Mouse (Mus musculus): Measurements from ENCODE around the gene Pdcd10. TPM values are rescaled to one million over a fixed set of nuclear protein-coding genes. Genes with fewer than 3 reads are reported as not detected.

The Pdcd10 gene
- polyA plus RNA-seq, 1 experiment from 2014 or later = 87.7 TPM

GRCm38 (mm10) chr3:75534045-75534834, 22.4 kb downstream of the Pdcd10 start:
- 90% methylated on average over 3 of the region's 3 CpGs for WGBS
- Histone ChIP-seq H3K9me3 (no peaks in the 10 kb centered on the region), H3K9ac (no peak overlapping the region), H3K4me2 (no peak overlapping the region), H3K4me3 (no peak overlapping the region), H3K36me3 (peaks cover 16% of the 10 kb centered on the region), H3K27me3 (no peaks in the 10 kb centered on the region), H3K27ac (no peak overlapping the region), H3K4me1 (no peaks in the 10 kb centered on the region)
- ATAC-seq (ENCODE audit: insufficient number of reproducible peaks, insufficient read depth, low FRiP score, low TSS enrichment, low read depth) = no peak

GRCm38 (mm10) chr3:75531074-75531473, 25.6 kb downstream of the Pdcd10 start:
- no peak overlapping the region for H3K27ac ChIP-seq
- peaks cover 18% of the 10 kb centered on the region for H3K36me3 ChIP-seq
- H3K4me1 ChIP-seq = no peaks in the 10 kb centered on the region
- ATAC-seq (ENCODE audit: insufficient number of reproducible peaks, insufficient read depth, low FRiP score, low TSS enrichment, low read depth) = no peak
- H3K9ac ChIP-seq = no peak overlapping the region
- H3K27me3 ChIP-seq = no peaks in the 10 kb centered on the region
- H3K4me2 ChIP-seq = no peak overlapping the region
- no peaks in the 10 kb centered on the region for H3K9me3 ChIP-seq
- H3K4me3 ChIP-seq = no peak overlapping the region
- WGBS = 85% methylated on average over 3 of the region's 3 CpGs

GRCm38 (mm10) chr3:75522527-75522926, 34.1 kb downstream of the Pdcd10 start:
- H3K4me1 ChIP-seq = no peaks in the 10 kb centered on the region
- no peaks in the 10 kb centered on the region for H3K27me3 ChIP-seq
- no peak overlapping the region for H3K4me2 ChIP-seq
- peaks cover 53% of the 10 kb centered on the region for H3K36me3 ChIP-seq
- H3K27ac ChIP-seq = no peak overlapping the region
- no peaks in the 10 kb centered on the region for H3K9me3 ChIP-seq
- 83% methylated on average over 1 of the region's 1 CpGs for WGBS
- no peak for ATAC-seq (ENCODE audit: insufficient number of reproducible peaks, insufficient read depth, low FRiP score, low TSS enrichment, low read depth)
- H3K9ac ChIP-seq = no peak overlapping the region
- no peak overlapping the region for H3K4me3 ChIP-seq

- no peaks in the 10 kb centered on the region for H3K27me3 ChIP-seq
- H3K36me3 ChIP-seq = peaks cover 43% of the 10 kb centered on the region
- H3K27ac ChIP-seq = no peak overlapping the region
- no peak overlapping the region for H3K4me3 ChIP-seq
- H3K9ac ChIP-seq = no peak overlapping the region
- no peak overlapping the region for H3K4me2 ChIP-seq
- no peak for ATAC-seq (ENCODE audit: insufficient number of reproducible peaks, insufficient read depth, low FRiP score, low TSS enrichment, low read depth)
- no peaks in the 10 kb centered on the region for H3K4me1 ChIP-seq
- 83% methylated on average over 2 of the region's 2 CpGs for WGBS
- no peaks in the 10 kb centered on the region for H3K9me3 ChIP-seq
Observed at GRCm38 (mm10) chr3:75521314-75521713, 35.3 kb downstream of the Pdcd10 start.

DNA sequence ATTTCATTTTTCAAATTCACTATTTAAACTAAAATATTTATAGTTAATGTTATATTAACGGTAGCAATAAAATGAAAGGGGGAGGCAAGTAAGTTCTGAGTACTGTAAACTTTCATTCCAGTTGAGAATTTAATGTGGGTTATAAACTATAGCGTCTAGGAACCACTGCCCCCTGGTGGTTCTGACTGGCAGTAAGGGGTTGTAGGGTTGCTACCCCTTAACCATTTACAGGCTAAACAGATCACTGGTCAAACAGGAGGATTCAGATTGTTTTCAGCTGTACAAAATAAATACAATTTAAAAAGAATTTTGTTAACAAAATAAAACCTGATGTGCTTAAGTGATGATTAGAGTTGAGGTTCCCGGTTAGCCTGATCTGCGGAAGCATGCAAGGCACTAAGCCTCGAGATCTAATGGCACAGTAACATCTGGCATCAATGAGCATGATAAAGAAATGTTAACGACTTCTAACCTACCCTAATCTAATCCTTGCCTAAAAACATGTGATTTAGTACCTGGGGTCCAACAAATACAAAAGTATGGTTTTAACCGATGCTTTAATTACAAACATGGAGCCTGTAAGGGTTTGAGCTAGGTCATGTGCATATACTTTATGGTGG, 38.9 kb downstream of the Pdcd10 start:
- peaks cover 31% of the 10 kb centered on the region for H3K36me3 ChIP-seq
- no peak overlapping the region for H3K4me2 ChIP-seq
- no peak overlapping the region for H3K9ac ChIP-seq
- no peaks in the 10 kb centered on the region for H3K4me1 ChIP-seq
- H3K4me3 ChIP-seq = no peak overlapping the region
- ATAC-seq (ENCODE audit: insufficient number of reproducible peaks, insufficient read depth, low FRiP score, low TSS enrichment, low read depth) = no peak
- H3K9me3 ChIP-seq = no peaks in the 10 kb centered on the region
- WGBS = 35% methylated on average over 7 of the region's 7 CpGs
- H3K27ac ChIP-seq = no peak overlapping the region
- H3K27me3 ChIP-seq = no peaks in the 10 kb centered on the region

GRCm38 (mm10) chr3:75498961-75499960, 57.4 kb downstream of the Pdcd10 start:
- 74% methylated on average over 7 of the region's 7 CpGs for WGBS
- ATAC-seq (ENCODE audit: insufficient number of reproducible peaks, insufficient read depth, low FRiP score, low TSS enrichment, low read depth) = no peak
- Histone ChIP-seq H3K9me3 (no peaks in the 10 kb centered on the region), H3K4me3 (no peak overlapping the region), H3K36me3 (no peaks in the 10 kb centered on the region), H3K27ac (no peak overlapping the region), H3K4me2 (no peak overlapping the region), H3K27me3 (no peaks in the 10 kb centered on the region), H3K4me1 (no peaks in the 10 kb centered on the region), H3K9ac (no peak overlapping the region)

GRCm38 (mm10) chr3:75492913-75493312, 63.7 kb downstream of the Pdcd10 start:
- Histone ChIP-seq H3K27ac (no peak overlapping the region), H3K9me3 (no peaks in the 10 kb centered on the region), H3K4me3 (no peak overlapping the region), H3K9ac (no peak overlapping the region), H3K27me3 (no peaks in the 10 kb centered on the region), H3K4me1 (no peaks in the 10 kb centered on the region), H3K4me2 (no peak overlapping the region), H3K36me3 (no peaks in the 10 kb centered on the region)
- WGBS = 43% methylated on average over 3 of the region's 3 CpGs
- ATAC-seq (ENCODE audit: insufficient number of reproducible peaks, insufficient read depth, low FRiP score, low TSS enrichment, low read depth) = no peak

DNA sequence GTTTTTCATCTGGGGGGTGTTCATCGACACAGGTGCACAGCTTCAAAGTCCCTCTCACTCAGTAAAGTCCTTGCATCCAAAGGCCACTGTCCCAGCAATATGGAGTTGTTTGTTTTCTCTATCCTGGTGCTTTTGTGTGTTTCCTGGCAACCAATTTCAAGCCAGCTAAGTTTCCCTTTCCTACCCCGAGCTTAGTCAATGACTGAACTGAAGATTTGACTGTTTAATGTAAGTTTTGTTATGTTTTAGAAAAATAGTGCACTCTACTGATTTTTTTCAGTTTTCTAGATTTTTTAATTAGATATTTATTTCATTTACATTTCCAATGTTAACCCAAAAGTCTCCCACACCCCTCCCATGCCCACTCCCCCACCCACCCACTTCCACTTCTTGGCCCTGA, 74.6 kb downstream of the Pdcd10 start, which contains the start of gene Wdr49:
TSS of gene Wdr49 (minus strand) at position 101 of the 400 bp plus-strand sequence.
- no peaks in the 10 kb centered on the region for H3K36me3 ChIP-seq
- H3K4me2 ChIP-seq = no peak within 1 kb of the TSS
- no peaks in the 10 kb centered on the region for H3K27me3 ChIP-seq
- no peak within 1 kb of the TSS for H3K9ac ChIP-seq
- H3K4me1 ChIP-seq = no peaks in the 10 kb centered on the region
- no peak within 1 kb of the TSS for H3K27ac ChIP-seq
- no peaks in the 10 kb centered on the region for H3K9me3 ChIP-seq
- 55% methylated on average over 2 of the region's 2 CpGs for WGBS
- no peak within 1 kb of the TSS for H3K4me3 ChIP-seq
- no peak for ATAC-seq (ENCODE audit: insufficient number of reproducible peaks, insufficient read depth, low FRiP score, low TSS enrichment, low read depth)

- no peak overlapping the region for H3K9ac ChIP-seq
Observed at GRCm38 (mm10) chr3:75475106-75475505, 81.5 kb downstream of the Pdcd10 start.

DNA sequence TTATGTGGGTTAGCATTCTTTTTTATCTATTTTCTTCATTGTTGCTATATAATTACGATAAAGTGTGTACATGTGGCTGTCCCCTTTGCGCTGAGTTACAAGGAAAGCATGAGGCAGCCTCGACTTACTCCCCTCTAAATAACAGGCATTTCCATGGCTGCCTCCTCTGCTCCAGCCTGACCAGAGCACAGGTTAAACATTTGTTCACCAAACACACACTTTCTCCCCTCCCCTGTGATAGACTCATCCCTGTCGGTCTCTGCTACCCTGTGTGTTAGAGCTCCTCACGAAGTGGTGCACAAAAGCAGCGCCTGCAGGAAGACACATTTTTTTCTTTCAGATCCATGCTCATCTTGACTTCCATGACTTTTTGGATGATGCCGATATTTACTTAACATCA, 82.0 kb downstream of the Pdcd10 start:
- no peaks in the 10 kb centered on the region for H3K9me3 ChIP-seq
- WGBS = 89% methylated on average over 7 of the region's 7 CpGs
- H3K4me2 ChIP-seq = no peak overlapping the region
- no peak overlapping the region for H3K27ac ChIP-seq
- no peak overlapping the region for H3K4me3 ChIP-seq
- H3K4me1 ChIP-seq = no peaks in the 10 kb centered on the region
- no peaks in the 10 kb centered on the region for H3K36me3 ChIP-seq
- H3K9ac ChIP-seq = no peak overlapping the region
- no peaks in the 10 kb centered on the region for H3K27me3 ChIP-seq
- ATAC-seq (ENCODE audit: insufficient number of reproducible peaks, insufficient read depth, low FRiP score, low TSS enrichment, low read depth) = no peak

More at GRCm38 (mm10) chr3:75475106-75475505, 81.5 kb downstream of the Pdcd10 start:
- H3K27ac ChIP-seq = no peak overlapping the region
- no peak overlapping the region for H3K4me3 ChIP-seq
- no peaks in the 10 kb centered on the region for H3K36me3 ChIP-seq
- no peak for ATAC-seq (ENCODE audit: insufficient number of reproducible peaks, insufficient read depth, low FRiP score, low TSS enrichment, low read depth)
- no peaks in the 10 kb centered on the region for H3K4me1 ChIP-seq
- 79% methylated on average over 7 of the region's 7 CpGs for whole genome bisulfite sequencing
- no peaks in the 10 kb centered on the region for H3K9me3 ChIP-seq
- no peaks in the 10 kb centered on the region for H3K27me3 ChIP-seq
- H3K4me2 ChIP-seq = no peak overlapping the region

- Histone ChIP-seq H3K36me3 (no peaks in the 10 kb centered on the region), H3K9me3 (no peaks in the 10 kb centered on the region), H3K27ac (no peak overlapping the region), H3K4me2 (no peak overlapping the region), H3K27me3 (no peaks in the 10 kb centered on the region), H3K4me3 (no peak overlapping the region), H3K4me1 (no peaks in the 10 kb centered on the region), H3K9ac (no peak overlapping the region)
- 68% methylated on average over 7 of the region's 7 CpGs for WGBS
- no peak for ATAC-seq (ENCODE audit: insufficient number of reproducible peaks, insufficient read depth, low FRiP score, low TSS enrichment, low read depth)
Observed at GRCm38 (mm10) chr3:75468154-75468553, 88.5 kb downstream of the Pdcd10 start.

Measured in embryonic facial prominence, embryonic 13.5 days (tissue).